Mouse (Mus musculus) 416B (cell line): Measurements from ENCODE around the gene Tbpl1.

Source experiments
- DNase-seq: peaks from one replicate; pipeline ENCODE4 v3.0.0; 2011; ENCODE audit warnings: low read depth

Tbpl1 gene

GRCm38 (mm10) chr10:22731272-22732093, at the start of gene Tbpl1:
Gene Tbpl1, minus strand, starts transcription at chr10:22731938.
- peak; percentile 97 for DNase-seq

- DNase-seq, result peak; percentile 13
Observed at GRCm38 (mm10) chr10:22781466-22781865, 49.7 kb upstream of the Tbpl1 start.

GRCm38 (mm10) chr10:22777939-22778338, 46.2 kb upstream of the Tbpl1 start:
- peak; percentile 13 for DNase-seq

GRCm38 (mm10) chr10:22776007-22776698, 44.4 kb upstream of the Tbpl1 start:
- DNase-seq, result peak; percentile 36

GRCm38 (mm10) chr10:22775456-22775855, 43.7 kb upstream of the Tbpl1 start:
- no peak for DNase-seq

GRCm38 (mm10) chr10:22774626-22775025, 42.9 kb upstream of the Tbpl1 start:
- DNase-seq, result no peak

GRCm38 (mm10) chr10:22754240-22754639, 22.5 kb upstream of the Tbpl1 start:
- DNase-seq, result no peak

- no peak for DNase-seq
Observed at GRCm38 (mm10) chr10:22751175-22751682, 19.5 kb upstream of the Tbpl1 start.

- no peak for DNase-seq
Observed at GRCm38 (mm10) chr10:22746334-22747322, 14.9 kb upstream of the Tbpl1 start.

- DNase-seq, result no peak
Observed at GRCm38 (mm10) chr10:22745922-22746321, 14.2 kb upstream of the Tbpl1 start.

GRCm38 (mm10) chr10:22732181-22732580, 443 bp upstream of the Tbpl1 start:
- peak; percentile 66 for DNase-seq

GRCm38 (mm10) chr10:22730992-22731271, 806 bp downstream of the Tbpl1 start:
- no peak for DNase-seq

- peak; percentile 34 for DNase-seq
Observed at GRCm38 (mm10) chr10:22730266-22730991, 1.3 kb downstream of the Tbpl1 start.

GRCm38 (mm10) chr10:22728257-22728656, 3.5 kb downstream of the Tbpl1 start:
- DNase-seq, result peak; percentile 46

- no peak for DNase-seq
Observed at GRCm38 (mm10) chr10:22726295-22726694, 5.4 kb downstream of the Tbpl1 start.

GRCm38 (mm10) chr10:22725166-22725565, 6.6 kb downstream of the Tbpl1 start:
- DNase-seq, result no peak

GRCm38 (mm10) chr10:22720781-22721529, 10.8 kb downstream of the Tbpl1 start:
- DNase-seq, result no peak

- DNase-seq, result peak; percentile 75
Observed at GRCm38 (mm10) chr10:22718475-22718874, 13.3 kb downstream of the Tbpl1 start.

- DNase-seq, result peak; percentile 88
Observed at GRCm38 (mm10) chr10:22714520-22714919, 17.2 kb downstream of the Tbpl1 start.

- DNase-seq, result no peak
Observed at GRCm38 (mm10) chr10:22712955-22713354, 18.8 kb downstream of the Tbpl1 start.
